Mouse (Mus musculus): ENCODE measurements at regions not wholly inside any gene's neighbourhood (a gene's known extent, or its start where the extent isn't known, plus 50 kb on each side); places are given as distances from the start of the nearest gene placed in this dataset.
A peak's percentile ranks its signal among the peaks of the same experiment; 100 is the strongest.

DNA sequence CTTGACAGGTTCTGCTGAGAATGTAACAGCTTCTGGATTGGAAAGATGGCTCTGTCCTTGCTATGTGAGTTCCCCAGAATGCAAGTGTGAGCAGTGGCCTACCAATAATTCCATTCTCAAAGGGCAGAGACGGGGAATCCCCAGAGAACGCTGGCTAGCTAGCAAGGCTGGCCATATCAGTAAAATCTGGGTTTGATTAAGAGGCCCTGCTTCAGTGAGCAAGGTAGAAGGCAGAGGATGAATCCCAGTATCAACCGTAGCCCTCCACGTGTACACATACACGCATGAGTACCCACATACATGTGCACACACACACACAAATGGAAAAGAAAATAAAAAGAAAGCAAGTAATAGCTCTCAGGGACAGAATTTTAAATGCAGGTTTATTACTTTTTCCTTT is 55.3 kb downstream of the Tril start:
- no peak for DNase-seq (ENCODE audit: low spot score in 2 of 2)

DNA sequence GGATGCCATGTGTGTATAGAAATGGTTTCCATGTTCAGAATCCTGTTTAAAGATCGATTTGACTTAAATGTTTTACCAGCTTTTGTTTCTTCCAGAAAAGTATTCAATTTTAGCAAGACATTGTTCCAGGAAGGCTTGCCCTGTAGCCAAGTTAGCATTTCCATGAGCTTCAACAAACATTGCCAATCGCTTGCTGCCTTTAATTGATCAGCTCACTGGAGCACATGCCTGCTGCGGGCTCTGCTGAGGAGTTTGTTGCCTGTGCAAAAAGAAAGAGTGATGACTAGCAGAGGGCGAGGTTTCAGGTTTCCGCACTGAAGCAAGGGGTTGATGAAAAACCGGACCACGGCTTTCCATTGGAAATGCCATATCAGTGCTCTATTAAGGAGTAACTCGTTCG is 58.0 kb downstream of the Tril start:
- DNase-seq (ENCODE audit: low spot score in 2 of 2) = no peak

DNA sequence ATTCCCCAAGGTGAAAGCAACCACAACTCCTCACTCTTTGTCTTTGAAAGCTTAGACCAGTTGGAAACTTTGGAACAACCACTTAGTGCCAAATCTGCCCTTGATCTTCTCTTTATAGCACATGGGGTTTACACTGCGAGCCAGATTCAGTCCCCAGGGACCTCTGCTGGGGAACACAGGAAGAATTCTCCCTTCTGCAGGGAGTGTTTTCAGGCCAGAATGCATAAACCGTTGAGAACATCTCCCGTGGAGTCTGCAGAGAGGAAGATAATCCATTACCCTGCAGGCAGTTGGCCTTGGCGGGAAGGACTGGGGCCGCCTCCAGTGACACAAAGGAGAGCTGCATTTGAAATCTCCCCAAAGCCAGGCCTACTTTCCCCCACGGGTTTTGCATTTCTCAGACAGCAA is 60.0 kb downstream of the Tril start:
- DNase-seq (ENCODE audit: low spot score in 2 of 2) = peak in 1 of 2 experiments; percentile 27

DNA sequence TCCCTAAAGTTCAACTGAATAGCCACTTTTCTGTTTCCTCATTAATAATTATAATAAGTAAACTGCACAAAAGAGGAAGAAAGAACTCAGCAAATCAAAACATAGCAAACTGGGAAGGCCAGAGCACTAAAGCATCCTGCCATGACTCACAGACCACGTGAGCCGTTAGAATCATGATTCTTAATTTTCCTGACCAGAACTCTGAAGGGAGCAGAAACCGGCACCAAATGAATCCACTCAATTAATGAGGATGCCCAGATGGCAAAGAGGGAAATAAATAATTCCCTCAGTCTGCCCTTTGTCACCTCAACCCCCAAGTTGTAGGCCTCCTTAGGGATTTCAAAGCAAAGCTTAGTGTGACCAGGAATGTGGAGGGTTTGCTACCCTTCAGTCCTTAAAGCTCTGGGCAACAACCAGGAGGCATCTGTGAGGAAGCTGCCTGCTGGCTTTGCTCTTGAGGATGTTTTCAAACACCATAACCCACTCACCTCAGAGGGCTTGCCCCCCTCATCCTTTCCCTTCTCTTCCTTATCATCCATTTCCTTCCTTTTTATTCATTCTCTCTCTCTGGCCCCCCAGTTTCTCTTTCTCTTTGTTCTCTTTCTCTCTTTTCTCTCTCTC is 60.8 kb downstream of the Tril start:
- no peak for DNase-seq (ENCODE audit: low spot score in 2 of 2)

DNA sequence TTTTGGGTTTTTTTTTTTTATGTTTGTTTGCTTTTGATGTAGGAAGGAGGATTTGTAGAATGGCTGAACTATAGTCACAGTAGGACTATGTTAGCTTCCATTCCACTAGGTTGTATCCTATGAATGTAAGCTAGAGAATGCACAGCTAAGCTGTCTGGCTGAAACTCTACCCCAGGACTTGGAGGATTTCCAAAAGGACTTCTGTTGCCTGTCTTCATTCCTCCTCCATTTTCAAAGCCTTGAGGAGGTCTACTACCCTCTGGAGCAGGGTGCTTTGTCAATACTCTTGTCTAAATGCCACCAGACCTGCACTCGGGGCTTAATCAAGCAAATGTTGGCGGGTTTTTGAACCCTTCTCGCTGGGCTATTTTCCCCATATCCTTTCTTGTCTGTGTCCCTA is 66.3 kb downstream of the Tril start:
- no peak for DNase-seq (ENCODE audit: low spot score in 2 of 2)

DNA sequence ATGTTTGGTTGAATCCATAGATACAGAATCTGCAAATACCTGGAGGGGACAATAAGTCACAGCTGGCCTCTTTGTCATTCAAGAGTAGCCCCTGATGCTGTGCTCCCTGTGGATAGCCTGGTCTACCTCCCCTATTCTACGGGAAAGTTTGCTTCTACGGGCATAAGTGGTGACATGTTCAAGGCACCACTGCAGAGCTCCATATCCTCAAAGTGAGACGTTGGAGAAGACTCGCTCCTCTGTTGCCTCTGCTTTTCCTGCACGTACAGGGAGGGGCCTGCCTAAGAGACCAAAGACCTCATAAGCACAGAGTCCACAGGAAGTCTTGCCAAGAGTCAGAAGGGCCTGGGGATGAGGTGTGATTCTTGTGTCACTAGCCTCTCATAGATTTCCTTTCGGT is 70.1 kb downstream of the Tril start:
- no peak for DNase-seq (ENCODE audit: low spot score in 2 of 2)
